Mouse (Mus musculus): ENCODE measurements at regions not wholly inside any gene's neighbourhood (a gene's known extent, or its start where the extent isn't known, plus 50 kb on each side); places are given as distances from the start of the nearest gene placed in this dataset.
"Not testable (repeated sequence)": the region's sequence is repeated elsewhere in the genome, so short reads cannot be mapped to it uniquely, and the experiment has no call there.

DNA sequence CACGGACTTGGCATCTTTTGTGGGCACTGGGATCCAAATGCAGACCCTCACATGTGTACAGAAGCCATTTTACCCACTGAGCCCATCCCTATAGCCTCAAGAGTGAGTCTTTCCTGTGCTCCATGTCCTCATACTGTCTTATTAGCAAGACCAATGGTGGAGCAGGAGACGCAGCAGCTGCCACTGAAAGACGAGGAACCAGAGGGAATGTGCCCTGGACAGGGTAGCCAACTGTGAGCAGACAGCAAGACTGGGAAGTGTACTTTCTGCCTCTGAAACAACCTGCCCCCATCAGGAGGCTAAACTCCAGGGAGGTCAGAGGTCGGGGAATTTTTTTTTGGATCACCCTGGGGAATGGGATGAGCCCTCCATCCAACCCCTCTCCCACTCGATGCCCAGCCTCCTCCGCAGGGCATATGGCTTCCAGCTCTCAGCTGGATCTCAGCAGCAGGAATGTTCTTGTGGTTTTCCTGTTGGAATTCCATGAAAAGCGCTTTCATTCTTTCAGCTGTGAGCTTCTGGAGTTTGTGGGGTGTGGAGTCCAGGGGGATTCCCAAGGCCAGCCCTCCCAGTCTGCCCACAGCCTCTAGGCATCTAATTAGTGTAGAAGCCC is 131.2 kb upstream of the Haao start:
- intact Hi-C loops (cut with DNase I; ENCODE audit: low total_unique reads): no loop called here
- no peak for DNase-seq

DNA sequence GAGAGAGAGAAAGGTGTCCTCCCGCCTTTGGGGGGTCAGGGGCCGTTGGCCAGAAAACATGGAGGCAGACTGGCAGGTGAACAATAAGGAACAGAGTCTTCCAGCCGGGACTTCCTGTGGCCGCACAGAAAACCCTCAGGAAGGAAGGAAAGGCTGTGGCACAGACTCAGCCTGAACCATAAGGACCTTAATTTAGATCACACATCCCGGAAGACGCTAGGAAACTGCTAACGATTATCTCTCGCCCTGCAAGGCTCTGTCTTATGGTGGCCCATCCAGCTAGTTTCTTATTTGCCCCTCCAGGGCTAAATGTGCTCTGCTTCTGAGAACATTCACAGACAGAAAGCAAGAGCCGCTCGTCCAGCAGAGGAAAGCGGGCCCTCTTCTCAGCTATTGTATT is 130.0 kb upstream of the Haao start:
- intact Hi-C loops (cut with DNase I; ENCODE audit: low total_unique reads): no loop called here
- DNase-seq: no peak

DNA sequence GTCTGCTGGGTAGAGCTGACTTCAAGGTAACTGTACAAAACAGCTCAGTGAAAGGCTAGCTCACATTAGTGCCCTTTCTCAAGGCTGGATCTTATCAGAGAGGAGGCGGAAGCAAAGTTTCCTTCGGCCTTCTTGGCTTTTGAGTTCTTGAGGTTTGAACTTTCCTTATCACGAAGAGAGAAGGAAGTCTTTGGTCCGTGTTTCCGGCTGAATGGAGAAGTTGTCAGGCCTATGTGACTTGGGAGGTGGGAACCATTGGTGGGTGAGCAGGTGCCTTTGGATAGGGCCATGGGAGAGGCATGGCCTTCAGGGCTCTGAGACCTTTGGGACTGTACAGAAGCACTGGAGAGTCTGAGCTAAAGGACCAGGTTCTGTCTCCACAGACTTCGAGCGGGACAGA is 128.1 kb upstream of the Haao start:
- intact Hi-C loops (cut with DNase I; ENCODE audit: low total_unique reads): no loop called here
- DNase-seq: no peak

DNA sequence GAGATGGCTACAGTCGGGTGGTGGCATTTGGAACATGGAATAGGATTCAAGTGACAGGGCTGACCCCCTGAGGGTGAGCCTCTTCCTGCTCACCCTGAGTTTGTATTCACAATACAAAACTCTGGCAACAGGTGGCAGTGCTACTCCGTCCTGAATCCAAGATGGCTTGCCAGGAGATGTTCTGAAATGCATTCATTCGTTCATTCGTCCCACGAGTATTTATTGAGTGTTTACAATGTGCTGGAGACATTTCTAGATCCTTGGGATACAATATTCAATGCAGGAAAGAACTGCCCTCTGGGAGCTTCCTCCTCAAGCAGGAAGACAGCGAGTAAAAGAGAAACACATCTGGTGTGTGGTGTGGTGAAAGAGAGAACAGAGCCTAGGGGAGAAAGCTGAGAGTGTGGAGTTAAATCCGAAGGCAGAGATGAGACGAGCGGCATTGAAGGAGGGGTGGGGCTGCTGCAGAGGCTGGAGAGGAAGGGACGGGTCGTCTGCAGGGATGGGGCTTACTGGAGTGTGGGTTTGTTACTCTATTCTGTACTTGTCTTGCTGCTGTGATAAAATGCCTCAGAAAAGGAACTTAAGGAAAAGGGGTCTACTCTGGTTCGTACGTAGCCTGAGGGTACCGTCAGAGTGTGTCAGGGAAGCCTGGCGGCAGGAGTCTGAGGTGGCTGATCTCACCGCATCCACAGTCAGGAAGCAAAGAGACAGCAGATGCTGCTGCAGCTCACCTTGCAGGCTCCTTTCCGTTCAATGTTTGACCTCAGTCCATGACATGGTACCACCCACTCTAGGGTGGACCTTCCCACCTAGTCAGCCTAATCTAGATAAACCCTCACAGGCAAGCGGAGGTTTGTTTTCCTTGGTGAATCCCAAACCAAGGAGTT is 125.9 kb upstream of the Haao start:
- intact Hi-C loops (cut with DNase I; ENCODE audit: low total_unique reads): no loop called here
- DNase-seq: no peak

DNA sequence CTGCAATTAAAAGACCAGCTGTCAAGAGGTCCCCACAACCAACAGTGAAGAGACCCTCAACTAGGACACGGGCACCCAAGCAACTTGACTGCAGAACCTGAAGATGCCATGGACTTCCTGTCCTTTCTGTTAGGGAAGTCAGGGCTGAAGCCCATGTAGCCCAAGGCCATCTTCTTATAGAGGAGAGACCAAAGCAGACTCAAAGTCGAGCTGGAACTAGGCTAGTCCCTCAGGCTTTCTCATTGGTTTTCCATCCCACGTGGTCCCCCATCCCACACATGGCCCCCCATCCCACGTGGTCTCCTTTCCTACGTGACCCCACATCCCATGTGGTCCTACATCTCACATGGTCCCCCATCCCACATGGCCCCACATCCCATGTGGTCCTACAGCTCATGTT is 125.1 kb upstream of the Haao start:
- DNase-seq: no peak
- intact Hi-C loops (cut with DNase I; ENCODE audit: low total_unique reads): no loop called here

DNA sequence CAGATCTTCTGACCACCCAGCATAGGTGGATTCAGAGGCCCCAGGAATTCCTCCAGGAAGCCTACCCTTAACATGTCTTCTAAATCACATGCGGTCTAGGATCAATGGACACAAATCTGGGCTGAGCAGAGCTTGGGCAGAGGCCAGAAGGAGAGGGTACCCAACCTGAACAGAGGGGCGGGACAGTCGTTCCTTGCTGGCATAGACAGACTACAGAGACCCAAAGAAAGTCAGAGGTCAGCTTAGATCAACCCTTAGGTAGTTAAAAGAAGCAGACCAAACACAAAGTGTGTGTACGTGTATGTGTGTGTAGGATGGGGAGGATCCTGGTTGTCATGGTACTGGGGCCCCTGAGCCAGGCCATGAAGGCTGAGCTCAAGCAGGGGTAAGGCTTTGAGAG is 124.7 kb upstream of the Haao start:
- DNase-seq: no peak
- intact Hi-C loops (cut with DNase I; ENCODE audit: low total_unique reads): no loop called here

DNA sequence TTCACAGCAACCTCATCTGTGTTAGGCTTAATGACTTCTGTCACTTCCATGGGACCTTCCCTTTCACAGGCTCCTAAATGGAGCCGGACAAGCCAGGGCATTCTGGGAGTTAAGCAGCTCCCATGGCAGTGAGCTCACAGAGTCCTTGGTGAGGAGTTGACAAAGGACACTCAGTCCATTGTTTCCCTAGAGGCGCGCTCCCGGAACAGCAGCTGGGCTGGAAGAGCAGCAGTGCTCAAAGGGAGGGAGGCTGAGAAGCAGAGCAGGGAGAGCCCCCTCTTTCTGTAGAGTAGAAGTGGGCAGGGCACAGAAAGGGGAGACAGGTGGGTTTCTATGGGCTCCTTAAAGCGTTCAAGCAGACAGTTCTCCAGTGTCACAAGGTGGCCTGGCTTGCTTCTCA is 124.3 kb upstream of the Haao start:
- intact Hi-C loops (cut with DNase I; ENCODE audit: low total_unique reads): no loop called here
- no peak for DNase-seq

DNA sequence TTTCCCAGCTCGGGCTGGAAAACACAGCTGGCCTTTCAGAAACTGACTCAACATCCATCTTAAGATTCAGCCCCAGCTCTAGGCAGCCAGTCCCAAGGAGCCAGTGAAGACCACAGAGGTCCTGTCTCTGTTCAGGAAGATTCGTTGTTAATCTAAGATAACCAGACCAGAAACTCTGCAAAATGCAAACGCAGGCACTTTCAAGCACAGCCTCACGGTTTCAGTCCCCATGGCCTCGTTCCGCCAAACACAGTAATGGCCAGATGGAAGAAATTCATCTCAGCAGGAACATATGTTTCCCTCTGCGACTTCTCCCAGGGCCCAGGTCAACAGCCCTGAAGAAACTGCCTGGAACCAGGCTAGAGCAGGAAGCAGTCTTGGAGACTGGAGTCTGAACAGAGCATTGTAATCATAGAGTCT is 121.7 kb upstream of the Haao start:
- no peak for DNase-seq
- intact Hi-C loops (cut with DNase I; ENCODE audit: low total_unique reads): loop anchor here (10.0 kb wide), 1 partner anchor 65 kb away; no protein-coding TSS in a partner anchor

DNA sequence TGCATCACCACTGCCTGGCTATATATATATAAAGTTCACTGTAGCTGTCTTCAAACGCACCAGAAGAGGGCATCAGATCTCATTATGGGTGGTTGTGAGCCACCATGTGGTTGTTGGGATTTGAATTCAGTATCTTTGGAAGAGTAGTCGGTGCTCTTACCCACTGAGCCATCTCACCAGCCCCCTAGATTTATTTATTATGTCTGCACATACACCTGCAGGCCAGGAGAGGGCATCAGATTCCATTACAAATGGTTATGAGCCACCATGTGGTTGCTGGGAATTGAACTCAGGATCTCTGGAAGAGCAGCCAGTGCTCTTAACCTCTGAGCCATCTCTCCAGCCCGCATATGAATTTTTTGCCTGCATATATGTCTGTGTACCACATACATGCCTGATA is 120.4 kb upstream of the Haao start:
- not testable (repeated sequence) for DNase-seq
- intact Hi-C loops (cut with DNase I; ENCODE audit: low total_unique reads): loop anchor here (10.0 kb wide), 1 partner anchor 63 kb away; no protein-coding TSS in a partner anchor

DNA sequence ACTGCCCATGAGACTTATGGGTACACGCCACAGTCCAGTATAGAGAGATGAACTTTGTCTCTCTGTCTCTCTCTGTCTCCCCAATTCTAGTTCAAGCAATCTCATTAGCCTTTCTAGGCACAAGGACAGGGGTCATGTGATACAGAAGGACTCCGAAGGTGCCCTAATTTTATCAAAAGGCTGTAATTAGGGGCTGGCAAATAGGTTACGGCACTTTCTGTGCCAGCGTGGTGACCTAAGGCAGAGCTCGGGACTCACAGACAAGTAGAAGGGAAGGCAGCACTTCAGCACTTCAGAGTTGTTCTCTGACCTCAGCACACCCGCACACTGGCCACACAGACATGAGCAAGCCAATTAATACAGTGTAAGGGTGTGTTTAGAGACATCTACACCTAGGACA is 119.2 kb upstream of the Haao start:
- intact Hi-C loops (cut with DNase I; ENCODE audit: low total_unique reads): loop anchor here (10.0 kb wide), 1 partner anchor 62 kb away; no protein-coding TSS in a partner anchor
- no peak for DNase-seq

DNA sequence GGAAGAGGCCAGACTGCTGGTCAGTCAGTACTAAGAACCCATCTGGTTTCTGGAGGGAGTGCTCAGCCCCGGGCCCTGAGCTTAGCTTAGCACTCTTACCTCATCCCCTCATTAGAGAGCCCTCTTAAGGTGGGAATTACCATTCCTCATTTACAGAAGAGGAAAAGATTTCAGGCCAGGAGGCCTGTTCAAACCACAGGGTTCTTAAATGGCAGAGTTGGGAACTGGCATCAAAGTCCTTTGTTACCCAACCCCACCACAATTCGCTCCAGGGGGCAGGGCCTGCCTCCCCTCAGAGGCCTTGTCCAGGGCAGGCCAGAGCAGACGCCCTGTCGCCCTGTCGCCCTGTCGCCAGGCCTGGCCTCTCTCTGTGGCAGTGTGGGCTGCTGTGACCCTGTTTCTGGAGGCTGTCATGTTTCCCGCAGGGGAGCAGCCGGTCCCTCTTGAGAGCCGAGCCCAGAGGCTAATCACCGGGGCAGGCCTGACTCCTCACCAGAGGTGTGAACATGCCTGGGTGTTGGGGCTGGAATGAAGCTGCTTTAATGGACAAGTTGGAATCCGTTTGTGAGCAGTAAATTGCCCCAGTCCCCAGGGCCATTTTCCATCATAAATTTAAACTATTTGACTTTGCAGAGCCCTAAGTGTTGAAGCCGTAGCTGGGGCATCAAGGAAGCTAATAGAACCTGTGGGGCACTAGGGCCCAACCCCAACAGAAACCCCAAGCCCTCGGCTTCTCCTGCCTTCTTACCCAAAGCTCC is 116.9 kb upstream of the Haao start:
- intact Hi-C loops (cut with DNase I; ENCODE audit: low total_unique reads): loop anchor here (10.0 kb wide), 1 partner anchor 60 kb away; no protein-coding TSS in a partner anchor
- DNase-seq: no peak

DNA sequence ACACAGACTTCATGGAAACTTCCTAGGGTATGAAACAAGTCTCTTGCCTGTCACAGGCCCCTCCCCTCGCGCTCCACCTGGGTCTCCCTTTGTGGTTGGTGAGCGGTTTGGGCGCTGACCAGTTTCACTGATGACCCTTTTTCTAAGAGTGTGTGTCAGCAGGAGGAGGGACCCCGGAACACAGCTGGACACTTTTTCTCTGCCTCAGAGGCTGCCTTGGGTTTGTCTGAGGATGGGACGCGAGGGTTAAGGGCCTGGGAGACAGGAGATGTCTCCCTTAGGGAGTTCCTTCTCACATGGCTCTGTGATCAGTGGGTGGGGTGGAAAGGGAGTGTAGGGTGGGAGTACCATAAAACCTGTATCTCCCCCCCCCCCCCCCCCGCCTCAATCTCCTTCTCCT is 115.8 kb upstream of the Haao start:
- no peak for DNase-seq
- intact Hi-C loops (cut with DNase I; ENCODE audit: low total_unique reads): loop anchor here (10.0 kb wide), 1 partner anchor 59 kb away; no protein-coding TSS in a partner anchor

DNA sequence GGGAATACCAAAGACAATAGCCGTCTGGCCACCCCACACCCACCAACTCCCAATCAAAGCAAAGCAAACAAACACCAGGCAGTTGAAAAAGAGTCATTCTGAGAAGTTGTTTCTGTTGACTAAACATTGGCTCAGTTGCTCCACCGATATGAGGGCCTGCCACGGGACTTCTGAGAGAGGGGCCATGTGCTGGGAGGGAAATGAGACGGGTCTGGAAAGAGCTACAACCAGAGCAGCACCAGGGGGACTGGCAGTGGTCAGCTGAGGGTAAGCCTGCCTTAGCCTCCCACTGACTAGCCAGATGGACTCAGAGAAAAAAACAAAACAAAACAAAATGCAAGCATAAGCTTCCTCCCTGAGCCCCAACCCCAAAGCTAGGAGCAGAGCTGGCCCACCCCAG is 115.1 kb upstream of the Haao start:
- DNase-seq: no peak
- intact Hi-C loops (cut with DNase I; ENCODE audit: low total_unique reads): loop anchor here (10.0 kb wide), 1 partner anchor 58 kb away; no protein-coding TSS in a partner anchor

DNA sequence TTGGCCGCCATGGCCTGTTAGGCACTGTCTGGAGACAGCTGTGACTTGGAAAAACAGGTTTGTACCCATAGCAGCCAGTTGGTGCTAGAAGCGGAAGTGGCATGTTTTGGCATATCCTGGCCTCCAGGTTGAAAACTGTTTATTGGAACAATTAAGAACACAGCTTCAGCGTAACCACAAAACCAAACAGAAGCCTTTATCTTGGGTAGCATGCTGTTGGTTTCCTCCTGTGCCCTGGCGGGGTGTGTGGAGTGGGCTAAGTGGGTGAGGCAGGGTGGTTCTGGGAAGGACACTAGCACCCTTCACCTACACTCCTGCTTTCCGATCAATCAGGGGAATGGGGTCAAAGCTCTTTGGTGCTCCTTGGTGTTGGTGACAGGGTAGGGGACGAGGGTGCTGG is 114.4 kb upstream of the Haao start:
- no peak for DNase-seq
- intact Hi-C loops (cut with DNase I; ENCODE audit: low total_unique reads): loop anchor here (10.0 kb wide), 1 partner anchor 57 kb away; no protein-coding TSS in a partner anchor

DNA sequence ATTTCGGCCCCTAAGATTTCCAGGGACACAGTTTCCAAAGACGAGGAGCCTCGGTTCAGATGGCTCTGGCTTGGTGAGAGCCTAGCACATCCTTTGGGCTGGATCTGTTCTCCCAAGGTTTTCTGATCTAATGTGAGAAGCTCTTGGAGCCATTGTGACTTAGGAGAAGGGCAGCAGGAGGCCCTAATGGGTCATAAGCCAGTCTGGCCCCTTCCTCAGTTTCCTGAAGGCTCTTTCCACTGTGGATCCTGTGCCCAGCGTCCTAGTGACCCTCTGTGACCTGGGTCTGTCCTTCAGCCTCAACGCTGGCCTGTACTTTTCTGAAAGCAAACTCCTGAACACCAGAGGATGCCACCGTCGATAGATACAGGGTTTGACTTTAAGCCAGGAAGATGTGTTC is 113.1 kb upstream of the Haao start:
- no peak for DNase-seq
- intact Hi-C loops (cut with DNase I; ENCODE audit: low total_unique reads): loop anchor here (10.0 kb wide), 1 partner anchor 56 kb away; no protein-coding TSS in a partner anchor

DNA sequence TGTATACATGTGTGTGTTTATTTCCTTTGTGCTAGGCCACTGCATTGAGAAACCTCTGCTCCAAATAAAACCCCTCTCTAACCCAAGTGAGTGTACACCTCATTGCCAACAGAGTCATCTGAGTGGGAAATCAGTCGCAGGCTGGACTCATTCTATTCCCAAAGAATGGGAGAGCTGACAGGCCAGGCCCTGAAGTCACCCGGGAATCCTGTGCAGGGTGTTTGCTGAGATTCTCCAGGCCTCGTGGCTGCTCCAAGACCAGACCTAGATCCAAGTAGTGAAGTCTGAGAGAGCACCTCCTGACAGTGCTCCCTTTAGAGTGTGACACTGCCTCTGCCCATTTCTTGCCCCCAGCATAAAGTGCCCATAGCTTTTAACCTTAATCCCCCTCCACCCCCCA is 112.4 kb upstream of the Haao start:
- intact Hi-C loops (cut with DNase I; ENCODE audit: low total_unique reads): loop anchor here (10.0 kb wide), 1 partner anchor 55 kb away; no protein-coding TSS in a partner anchor

DNA sequence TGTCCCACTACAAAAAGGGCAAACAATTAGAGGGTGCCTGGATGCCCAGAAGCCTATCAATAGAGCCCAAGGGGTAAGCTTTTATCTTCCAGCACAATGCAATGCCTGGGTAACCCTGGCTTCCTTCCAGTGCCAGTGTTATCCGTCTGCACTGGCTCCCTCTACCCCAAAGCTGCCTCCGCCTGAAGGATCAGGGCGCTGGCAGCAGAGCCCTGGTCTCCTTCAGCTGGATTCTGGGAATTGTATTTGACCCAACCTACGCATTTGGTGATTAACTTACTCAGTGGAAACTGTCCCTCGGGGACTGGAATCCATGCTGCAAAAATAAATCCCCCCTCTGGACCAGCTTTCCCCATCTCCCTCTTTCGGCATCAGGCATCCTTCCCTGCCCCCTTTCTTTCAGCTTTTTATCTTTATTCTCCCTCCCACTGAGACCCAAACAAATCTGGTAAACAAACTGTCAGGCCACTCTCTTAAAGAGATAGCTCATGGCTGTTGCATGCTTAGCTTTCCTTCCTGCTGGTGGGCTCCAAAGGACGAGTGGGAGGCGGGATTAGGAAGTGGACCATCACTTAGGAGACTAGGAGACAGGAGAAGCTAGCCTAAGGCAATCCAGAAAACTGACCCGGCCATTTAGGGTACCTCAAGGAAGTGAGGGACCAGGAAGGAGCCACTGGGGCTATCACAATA is 111.5 kb upstream of the Haao start:
- intact Hi-C loops (cut with DNase I; ENCODE audit: low total_unique reads): no loop called here
- DNase-seq: no peak

More for the DNA sequence above, 112.4 kb upstream of the Haao start:
- no peak for DNase-seq

DNA sequence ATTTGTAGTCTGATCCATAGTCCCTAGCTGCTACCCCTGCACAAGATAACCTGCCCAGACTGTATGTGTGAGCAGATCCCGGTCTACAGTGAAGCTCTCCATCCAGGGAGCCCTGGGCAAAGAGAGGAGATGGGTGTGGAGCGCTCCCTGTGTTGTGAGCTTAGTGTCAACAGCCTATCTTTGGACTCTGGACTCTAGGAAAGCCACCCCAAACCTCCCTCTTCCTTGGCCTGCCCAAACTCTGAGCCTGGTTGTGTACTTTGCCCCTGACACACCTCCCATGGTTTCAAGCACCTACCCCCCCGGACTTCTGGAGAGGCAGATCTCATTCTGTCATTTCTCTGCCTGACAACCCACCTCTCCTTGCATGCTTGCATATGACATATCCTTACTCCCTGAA is 110.9 kb upstream of the Haao start:
- DNase-seq: no peak
- intact Hi-C loops (cut with DNase I; ENCODE audit: low total_unique reads): no loop called here

Data from gastrocnemius, postnatal 14 days (tissue).